Mouse (Mus musculus): ENCODE measurements at regions not wholly inside any gene's neighbourhood (a gene's known extent, or its start where the extent isn't known, plus 50 kb on each side); places are given as distances from the start of the nearest gene placed in this dataset.

GRCm38 (mm10) chrX:12873230-12873629 is 111.4 kb upstream of the Med14 start:
- H3K9me3 ChIP-seq (ENCODE audit: control insufficient read depth, low read length): no peaks in the 10 kb centered on the region
- no peaks in the 10 kb centered on the region for H3K27me3 ChIP-seq (ENCODE audit: control insufficient read depth, insufficient read depth, low read length)
- WGBS: 34% methylated on average over 6 of the region's 6 CpGs
- no peaks in the 10 kb centered on the region for H3K36me3 ChIP-seq (ENCODE audit: control insufficient read depth, insufficient read depth, low read length)
- no peak for ATAC-seq (ENCODE audit: insufficient number of reproducible peaks, insufficient read depth, low FRiP score, low read depth)
- peak overlapping the region; percentile 44; the same call in 1 of the 2 replicates for H3K9ac ChIP-seq (ENCODE audit: low read length)
- peak overlapping the region; percentile 33 to 50; a peak in 3 of 4 replicates for H3K4me3 ChIP-seq (ENCODE audit: control insufficient read depth in 1 of 2, insufficient read depth in 1 of 2, low read depth in 1 of 2, low read length in 2 of 2)
- H3K4me1 ChIP-seq (ENCODE audit: control insufficient read depth in 2 of 2, insufficient read depth in 2 of 2, low read length in 2 of 2): peaks cover 0 to 2% of the 10 kb centered on the region in 2 experiments; a peak in 1 of 4 replicates
- peak overlapping the region; percentile 56 for H3K4me2 ChIP-seq (ENCODE audit: low read length)
- peak overlapping the region; percentile 10 to 37; a peak in 2 of 4 replicates for H3K27ac ChIP-seq (replicated peaks in 1 of 2; ENCODE audit: control insufficient read depth in 1 of 2, insufficient read depth in 1 of 2, low read depth in 2 of 2, low read length in 2 of 2)

DNA sequence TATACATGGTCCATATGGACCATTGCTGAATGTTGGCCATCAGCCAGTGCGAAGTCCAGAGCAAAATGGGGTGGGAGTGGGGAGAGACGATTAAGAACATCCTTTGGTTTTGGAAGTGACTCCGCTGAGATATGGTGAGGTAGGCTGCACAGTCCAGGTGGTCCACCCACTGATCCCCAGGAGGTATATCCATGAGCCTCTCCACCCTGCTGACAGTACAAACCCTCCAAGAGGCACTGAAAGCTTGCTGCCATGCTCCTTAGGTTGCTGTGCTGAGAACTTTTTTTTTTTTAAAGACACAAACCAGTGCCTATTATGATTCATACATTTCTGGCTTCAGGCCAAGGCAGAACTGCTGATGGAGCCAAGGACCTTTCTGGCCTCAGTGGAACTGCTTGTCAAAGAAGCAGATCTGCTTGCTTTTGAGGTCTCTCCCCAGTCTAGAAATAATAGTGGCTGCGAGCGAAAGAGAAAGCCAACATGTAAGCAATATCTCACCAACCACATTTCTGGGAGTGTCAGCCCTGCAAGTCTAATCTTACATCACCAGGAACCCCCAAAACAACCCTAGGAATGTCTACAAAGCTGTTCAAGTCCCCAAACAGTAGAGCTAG is 105.1 kb upstream of the Med14 start:
- H3K4me1 ChIP-seq (ENCODE audit: control insufficient read depth in 2 of 2, insufficient read depth in 2 of 2, low read length in 2 of 2): no peaks in the 10 kb centered on the region
- ATAC-seq (ENCODE audit: insufficient number of reproducible peaks, insufficient read depth, low FRiP score, low read depth): no peak
- no peaks in the 10 kb centered on the region for H3K27me3 ChIP-seq (ENCODE audit: control insufficient read depth, insufficient read depth, low read length)
- no peak overlapping the region for H3K4me2 ChIP-seq (ENCODE audit: low read length)
- H3K9me3 ChIP-seq (ENCODE audit: control insufficient read depth, low read length): no peaks in the 10 kb centered on the region
- no peak overlapping the region for H3K4me3 ChIP-seq (ENCODE audit: control insufficient read depth in 1 of 2, insufficient read depth in 1 of 2, low read depth in 1 of 2, low read length in 2 of 2)
- no peaks in the 10 kb centered on the region for H3K36me3 ChIP-seq (ENCODE audit: control insufficient read depth, insufficient read depth, low read length)
- no peak overlapping the region for H3K27ac ChIP-seq (replicated peaks in 1 of 2; ENCODE audit: control insufficient read depth in 1 of 2, insufficient read depth in 1 of 2, low read depth in 2 of 2, low read length in 2 of 2)
- 81% methylated on average over 5 of the region's 5 CpGs for WGBS
- H3K9ac ChIP-seq (ENCODE audit: low read length): no peak overlapping the region

DNA sequence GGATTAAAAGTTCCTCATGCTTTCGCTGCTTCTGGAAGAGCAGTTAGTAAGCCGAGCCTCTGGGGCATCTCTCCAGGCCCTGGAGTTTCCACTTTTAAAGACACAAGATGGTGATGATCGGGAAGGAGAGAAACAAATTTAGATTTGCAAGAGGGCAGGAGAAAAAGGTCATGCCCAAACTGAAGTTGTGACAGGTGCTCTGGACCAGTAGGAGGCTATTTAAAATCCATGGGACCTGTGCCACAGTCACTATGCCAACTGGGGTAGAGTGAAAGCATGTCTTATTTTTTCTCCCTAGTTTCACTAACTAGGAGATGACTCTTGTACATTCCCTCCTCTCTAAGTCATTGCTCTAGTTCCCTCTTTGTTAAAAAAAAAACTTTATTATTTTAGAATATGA is 104.3 kb upstream of the Med14 start:
- WGBS: 81% methylated on average over 3 of the region's 3 CpGs
- ATAC-seq (ENCODE audit: insufficient number of reproducible peaks, insufficient read depth, low FRiP score, low read depth): no peak

DNA sequence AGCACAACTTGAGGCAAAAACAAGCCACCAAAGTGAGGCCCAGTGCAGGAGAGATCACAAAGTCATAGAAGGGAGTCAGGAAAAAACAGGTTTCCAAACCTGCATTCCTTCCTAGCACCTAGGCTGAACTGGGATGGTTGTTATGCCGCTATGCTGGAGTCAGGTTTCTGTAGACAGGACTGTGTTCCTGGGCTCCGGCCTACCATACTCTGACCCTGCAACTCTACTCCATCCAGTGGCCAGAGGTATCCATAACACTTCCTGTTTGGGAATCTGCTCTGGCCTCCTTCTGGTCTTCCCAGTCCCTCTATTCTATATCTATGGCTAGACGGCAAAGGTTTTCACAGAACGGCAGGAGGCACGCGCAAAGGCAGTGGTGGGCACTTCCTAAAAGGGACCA is 98.3 kb upstream of the Med14 start:
- peaks cover 0 to 5% of the 10 kb centered on the region in 2 experiments; a peak in 3 of 4 replicates for H3K4me1 ChIP-seq (ENCODE audit: control insufficient read depth in 2 of 2, insufficient read depth in 2 of 2, low read length in 2 of 2)
- 43% methylated on average over 6 of the region's 6 CpGs for WGBS
- no peaks in the 10 kb centered on the region for H3K36me3 ChIP-seq (ENCODE audit: control insufficient read depth, insufficient read depth, low read length)
- H3K9ac ChIP-seq (ENCODE audit: low read length): no peak overlapping the region
- H3K27ac ChIP-seq (replicated peaks in 1 of 2; ENCODE audit: control insufficient read depth in 1 of 2, insufficient read depth in 1 of 2, low read depth in 2 of 2, low read length in 2 of 2): peak overlapping the region; percentile 62 to 69
- no peak overlapping the region for H3K4me2 ChIP-seq (ENCODE audit: low read length)
- no peak for ATAC-seq (ENCODE audit: insufficient number of reproducible peaks, insufficient read depth, low FRiP score, low read depth)
- no peak overlapping the region for H3K4me3 ChIP-seq (ENCODE audit: control insufficient read depth in 1 of 2, insufficient read depth in 1 of 2, low read depth in 1 of 2, low read length in 2 of 2)
- H3K9me3 ChIP-seq (ENCODE audit: control insufficient read depth, low read length): no peaks in the 10 kb centered on the region
- H3K27me3 ChIP-seq (ENCODE audit: control insufficient read depth, insufficient read depth, low read length): no peaks in the 10 kb centered on the region

More for the DNA sequence above, 104.3 kb upstream of the Med14 start:
- H3K4me1 ChIP-seq (ENCODE audit: control insufficient read depth in 2 of 2, insufficient read depth in 2 of 2, low read length in 2 of 2): no peaks in the 10 kb centered on the region
- H3K9me3 ChIP-seq (ENCODE audit: control insufficient read depth, low read length): no peaks in the 10 kb centered on the region
- H3K27me3 ChIP-seq (ENCODE audit: control insufficient read depth, insufficient read depth, low read length): no peaks in the 10 kb centered on the region
- no peak overlapping the region for H3K9ac ChIP-seq (ENCODE audit: low read length)
- H3K36me3 ChIP-seq (ENCODE audit: control insufficient read depth, insufficient read depth, low read length): no peaks in the 10 kb centered on the region
- no peak overlapping the region for H3K4me2 ChIP-seq (ENCODE audit: low read length)
- no peak overlapping the region for H3K4me3 ChIP-seq (ENCODE audit: control insufficient read depth in 1 of 2, insufficient read depth in 1 of 2, low read depth in 1 of 2, low read length in 2 of 2)
- H3K27ac ChIP-seq (replicated peaks in 1 of 2; ENCODE audit: control insufficient read depth in 1 of 2, insufficient read depth in 1 of 2, low read depth in 2 of 2, low read length in 2 of 2): no peak overlapping the region

DNA sequence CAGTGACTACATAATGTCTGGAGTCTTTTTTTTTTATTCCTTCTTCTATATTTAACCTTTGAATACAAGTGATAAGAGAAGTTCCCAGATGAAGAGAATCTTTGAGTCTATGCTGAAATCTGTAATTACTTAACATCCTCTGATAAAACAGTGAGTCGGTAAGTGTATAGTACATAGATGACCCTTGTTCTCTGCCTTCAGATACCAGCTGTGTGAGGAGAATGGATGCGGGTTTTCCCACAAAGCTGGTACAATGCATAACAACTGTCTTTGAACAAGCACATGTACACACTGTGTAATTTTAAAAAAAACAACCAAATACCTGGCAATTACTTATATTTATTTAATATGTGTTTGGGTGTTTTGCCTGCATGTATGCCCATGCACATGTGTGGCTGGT is 96.9 kb upstream of the Med14 start:
- no peak for ATAC-seq (ENCODE audit: insufficient number of reproducible peaks, insufficient read depth, low FRiP score, low read depth)
- Histone ChIP-seq H3K4me2 (ENCODE audit: low read length) (peak overlapping the region; percentile 61; the same call in 1 of the 2 replicates), H3K4me3 (ENCODE audit: control insufficient read depth in 1 of 2, insufficient read depth in 1 of 2, low read depth in 1 of 2, low read length in 2 of 2) (no peak overlapping the region), H3K27me3 (ENCODE audit: control insufficient read depth, insufficient read depth, low read length) (no peaks in the 10 kb centered on the region), H3K9ac (ENCODE audit: low read length) (no peak overlapping the region), H3K36me3 (ENCODE audit: control insufficient read depth, insufficient read depth, low read length) (no peaks in the 10 kb centered on the region), H3K4me1 (ENCODE audit: control insufficient read depth in 2 of 2, insufficient read depth in 2 of 2, low read length in 2 of 2) (peaks cover 0 to 5% of the 10 kb centered on the region in 2 experiments; a peak in 3 of 4 replicates), H3K27ac (replicated peaks in 1 of 2; ENCODE audit: control insufficient read depth in 1 of 2, insufficient read depth in 1 of 2, low read depth in 2 of 2, low read length in 2 of 2) (peak overlapping the region; percentile 27 to 69; a peak in 3 of 4 replicates), H3K9me3 (ENCODE audit: control insufficient read depth, low read length) (no peaks in the 10 kb centered on the region)
- WGBS: 34% methylated on average over 2 of the region's 2 CpGs

- peak; percentile 52; the same call in 1 of the 2 replicates for ATAC-seq (ENCODE audit: insufficient number of reproducible peaks, insufficient read depth, low FRiP score, low read depth)
- H3K27me3 ChIP-seq (ENCODE audit: control insufficient read depth, insufficient read depth, low read length): no peaks in the 10 kb centered on the region
- peak overlapping the region; percentile 69 to 95 for H3K27ac ChIP-seq (replicated peaks in 1 of 2; ENCODE audit: control insufficient read depth in 1 of 2, insufficient read depth in 1 of 2, low read depth in 2 of 2, low read length in 2 of 2)
- 28% methylated on average over 17 of the region's 17 CpGs for WGBS
- H3K9ac ChIP-seq (ENCODE audit: low read length): peak overlapping the region; percentile 57; the same call in 1 of the 2 replicates
- H3K9me3 ChIP-seq (ENCODE audit: control insufficient read depth, low read length): no peaks in the 10 kb centered on the region
- H3K4me3 ChIP-seq (ENCODE audit: control insufficient read depth in 1 of 2, insufficient read depth in 1 of 2, low read depth in 1 of 2, low read length in 2 of 2): peak overlapping the region; percentile 18 to 24; a peak in 3 of 4 replicates
- peaks cover 0 to 5% of the 10 kb centered on the region in 2 experiments; a peak in 3 of 4 replicates for H3K4me1 ChIP-seq (ENCODE audit: control insufficient read depth in 2 of 2, insufficient read depth in 2 of 2, low read length in 2 of 2)
- peak overlapping the region; percentile 61 for H3K4me2 ChIP-seq (ENCODE audit: low read length)
- H3K36me3 ChIP-seq (ENCODE audit: control insufficient read depth, insufficient read depth, low read length): no peaks in the 10 kb centered on the region
Observed at GRCm38 (mm10) chrX:12857881-12858755, 96.2 kb upstream of the Med14 start.

DNA sequence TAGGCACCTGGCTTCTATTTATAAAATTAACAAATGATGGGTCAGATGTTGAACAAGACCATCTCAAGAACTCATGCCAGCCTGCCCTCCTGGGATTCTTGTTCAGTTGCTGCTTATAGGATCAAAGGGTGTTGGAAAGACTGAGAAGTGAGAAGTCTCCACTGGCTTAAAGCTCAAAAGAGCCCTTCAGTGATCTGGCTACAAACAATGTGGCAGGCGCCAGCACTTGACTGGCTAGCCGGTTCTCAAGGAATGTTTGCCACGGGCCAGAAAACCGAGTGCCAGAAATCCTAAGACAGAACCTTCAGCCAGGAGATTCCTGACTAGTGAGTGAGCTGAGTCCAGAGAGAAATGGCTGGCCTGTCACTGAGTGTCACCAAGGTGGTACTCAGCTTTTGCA is 93.6 kb upstream of the Med14 start:
- H3K27ac ChIP-seq (replicated peaks in 1 of 2; ENCODE audit: control insufficient read depth in 1 of 2, insufficient read depth in 1 of 2, low read depth in 2 of 2, low read length in 2 of 2): no peak overlapping the region
- no peak overlapping the region for H3K4me3 ChIP-seq (ENCODE audit: control insufficient read depth in 1 of 2, insufficient read depth in 1 of 2, low read depth in 1 of 2, low read length in 2 of 2)
- no peaks in the 10 kb centered on the region for H3K27me3 ChIP-seq (ENCODE audit: control insufficient read depth, insufficient read depth, low read length)
- WGBS: 55% methylated on average over 4 of the region's 4 CpGs
- no peaks in the 10 kb centered on the region for H3K9me3 ChIP-seq (ENCODE audit: control insufficient read depth, low read length)
- ATAC-seq (ENCODE audit: insufficient number of reproducible peaks, insufficient read depth, low FRiP score, low read depth): no peak
- no peaks in the 10 kb centered on the region for H3K36me3 ChIP-seq (ENCODE audit: control insufficient read depth, insufficient read depth, low read length)
- peaks cover 0 to 5% of the 10 kb centered on the region in 2 experiments; a peak in 3 of 4 replicates for H3K4me1 ChIP-seq (ENCODE audit: control insufficient read depth in 2 of 2, insufficient read depth in 2 of 2, low read length in 2 of 2)
- H3K9ac ChIP-seq (ENCODE audit: low read length): no peak overlapping the region
- no peak overlapping the region for H3K4me2 ChIP-seq (ENCODE audit: low read length)
